Mouse (Mus musculus): ENCODE measurements around the gene Nt5c3. TPM values are rescaled to one million over a fixed set of nuclear protein-coding genes. Genes with fewer than 3 reads are reported as not detected.
A peak's percentile ranks its signal among the peaks of the same experiment; 100 is the strongest.

Nt5c3 gene
- total RNA-seq, 4 experiments from 2014 or later: 71.9 to 85.2 (median 79.4) TPM

- DNase-seq (ENCODE audit: low spot score): no peak
These were observed 86.6 kb downstream of the Nt5c3 start for GRCm38 (mm10) chr6:56837166-56837565.

GRCm38 (mm10) chr6:56835532-56835931, 88.2 kb downstream of the Nt5c3 start:
- DNase-seq (ENCODE audit: low spot score): no peak

- no peak for DNase-seq (ENCODE audit: low spot score)
These were observed 89.0 kb downstream of the Nt5c3 start for GRCm38 (mm10) chr6:56834769-56835168.

- no peak for DNase-seq (ENCODE audit: low spot score)
These were observed 90.9 kb downstream of the Nt5c3 start for GRCm38 (mm10) chr6:56832830-56833229.

GRCm38 (mm10) chr6:56832407-56832796, 91.3 kb downstream of the Nt5c3 start:
- peak; percentile 11 for DNase-seq (ENCODE audit: low spot score)

Other genes starting within 250 kb of the Nt5c3 start
- gene Lsm5, start 219.2 kb downstream of the Nt5c3 start, total RNA-seq (2022): 10 to 100 TPM in 2 of 4 experiments, 1 to 10 TPM in 2; 8.3 to 19.9 (median 12.9) TPM
- gene Avl9, start 209.0 kb downstream of the Nt5c3 start, total RNA-seq (2022): 1 to 10 TPM; 5.1 to 5.8 (median 5.4) TPM
- gene Kbtbd2, start 126.1 kb downstream of the Nt5c3 start, total RNA-seq (2022): 10 to 100 TPM; 23.4 to 36.2 (median 27.8) TPM
- 10 to 100 TPM; 86.6 to 95.2 (median 88.9) TPM for gene Fkbp9, start 91.9 kb downstream of the Nt5c3 start, total RNA-seq (2022)
- gene Vmn1r4, start 83 bp upstream of the Nt5c3 start, total RNA-seq (2022): under 1 TPM in 1 of 4 experiments, not detected in 3; 0.22 TPM
- not detected for gene Vmn1r5, start 46.3 kb upstream of the Nt5c3 start, total RNA-seq (2022)
- not detected for gene Vmn1r6, start 73.3 kb upstream of the Nt5c3 start, total RNA-seq (2022)
- gene Vmn1r7, start 101.4 kb upstream of the Nt5c3 start, total RNA-seq (2022): not detected
- gene Vmn1r8, start 108.4 kb upstream of the Nt5c3 start, total RNA-seq (2022): not detected
- gene Vmn1r9, start 142.9 kb upstream of the Nt5c3 start, total RNA-seq (2022): not detected
- gene Vmn1r10, start 185.5 kb upstream of the Nt5c3 start, total RNA-seq (2022): not detected
- gene Vmn1r11, start 209.5 kb upstream of the Nt5c3 start, total RNA-seq (2022): not detected
- gene Vmn1r12, start 233.0 kb upstream of the Nt5c3 start, total RNA-seq (2022): not detected